Mouse (Mus musculus) megakaryocyte-erythroid progenitor cell, adult 5-6 weeks (primary cell): ENCODE measurements around the gene Thsd7b. TPM values are rescaled to one million over a fixed set of nuclear protein-coding genes. Genes with fewer than 3 reads are reported as not detected.

Experiments used
- ATAC-seq: replicated peaks from 2 replicates; pipeline ENCODE4 v1.8.0; 2016; ENCODE audit warnings: mild to moderate bottlenecking, inconsistent platforms; ENCODE audit not compliant: severe bottlenecking, poor library complexity, low FRiP score, low TSS enrichment
- total RNA-seq, 2 experiments: library from RNA; stranded (forward) in 1 of 2; stranded (reverse) in 1 of 2; fragments of 200-1000, 215-1000 nt in 1 of 2; fragments of >200 nt in 1 of 2; fragmentation: Nextera tagmentation in 1 of 2; gene quantifications; 2 replicates each; pipeline ENCODE4 v1.2.3; 2014 to 2017

Thsd7b gene
- total RNA-seq, 2 experiments from 2014 or later: not detected

GRCm38 (mm10) chr1:129501707-129502106, 228.6 kb downstream of the Thsd7b start:
- ATAC-seq: no peak

- no peak for ATAC-seq
Measured at GRCm38 (mm10) chr1:129516379-129516778, 243.3 kb downstream of the Thsd7b start.

- no peak for ATAC-seq
Measured at GRCm38 (mm10) chr1:129519751-129520150, 246.6 kb downstream of the Thsd7b start.

- no peak for ATAC-seq
Measured at GRCm38 (mm10) chr1:129526967-129527366, 253.9 kb downstream of the Thsd7b start.

- no peak for ATAC-seq
Measured at GRCm38 (mm10) chr1:129532206-129532605, 259.1 kb downstream of the Thsd7b start.

GRCm38 (mm10) chr1:129538508-129538907, 265.4 kb downstream of the Thsd7b start:
- ATAC-seq: no peak

GRCm38 (mm10) chr1:129538970-129539369, 265.9 kb downstream of the Thsd7b start:
- ATAC-seq: no peak

- ATAC-seq: no peak
Measured at GRCm38 (mm10) chr1:129540751-129541150, 267.6 kb downstream of the Thsd7b start.

GRCm38 (mm10) chr1:129542563-129543146, 269.6 kb downstream of the Thsd7b start:
- ATAC-seq: no peak

GRCm38 (mm10) chr1:129543169-129543568, 270.1 kb downstream of the Thsd7b start:
- ATAC-seq: no peak

- no peak for ATAC-seq
Measured at GRCm38 (mm10) chr1:129558054-129558453, 285.0 kb downstream of the Thsd7b start.

- ATAC-seq: no peak
Measured at GRCm38 (mm10) chr1:129559137-129559536, 286.0 kb downstream of the Thsd7b start.

- no peak for ATAC-seq
Measured at GRCm38 (mm10) chr1:129559812-129560211, 286.7 kb downstream of the Thsd7b start.

GRCm38 (mm10) chr1:129562707-129563106, 289.6 kb downstream of the Thsd7b start:
- ATAC-seq: no peak

GRCm38 (mm10) chr1:129570522-129570921, 297.4 kb downstream of the Thsd7b start:
- no peak for ATAC-seq

- ATAC-seq: no peak
Measured at GRCm38 (mm10) chr1:129579955-129580354, 306.9 kb downstream of the Thsd7b start.

- no peak for ATAC-seq
Measured at GRCm38 (mm10) chr1:129586635-129587034, 313.5 kb downstream of the Thsd7b start.

GRCm38 (mm10) chr1:129589366-129590002, 316.4 kb downstream of the Thsd7b start:
- ATAC-seq: no peak

- ATAC-seq: no peak
Measured at GRCm38 (mm10) chr1:129595447-129595846, 322.3 kb downstream of the Thsd7b start.

- no peak for ATAC-seq
Measured at GRCm38 (mm10) chr1:129600933-129601332, 327.8 kb downstream of the Thsd7b start.

GRCm38 (mm10) chr1:129602284-129602683, 329.2 kb downstream of the Thsd7b start:
- no peak for ATAC-seq
